Mouse (Mus musculus): Measurements from ENCODE around the gene Hist1h2af. TPM values are rescaled to one million over a fixed set of nuclear protein-coding genes. Genes with fewer than 3 reads are reported as not detected.

Hist1h2af gene
- total RNA-seq, 2 experiments from 2014 or later, result 14.1 to 19.0 TPM

DNA sequence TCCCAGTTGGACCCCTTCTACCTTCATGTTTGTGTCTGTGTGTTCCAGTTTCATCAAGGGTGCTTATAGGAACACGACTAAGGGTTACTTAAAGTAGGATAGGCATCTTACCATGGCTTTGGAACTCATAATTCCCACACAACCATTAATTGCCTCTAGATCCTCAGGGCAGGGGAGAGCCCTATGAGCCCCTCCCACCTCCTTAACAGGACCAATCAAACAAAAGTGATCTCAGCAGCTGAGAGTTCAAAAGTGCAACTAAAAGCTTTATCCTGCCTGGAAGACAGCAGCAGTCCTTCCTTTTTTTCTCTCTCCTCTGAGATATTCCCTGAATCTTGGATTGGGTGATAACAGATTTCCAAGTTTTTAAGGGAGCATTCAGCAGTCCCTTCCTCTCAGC lies 23.6 kb upstream of the Hist1h2af start:
- no peak for DNase-seq
- intact Hi-C loops (cut with DNase I), result loop anchor here (10.0 kb wide), 1 partner anchor 1565 kb away; the partner anchor contains the start of gene Zfp184

DNA sequence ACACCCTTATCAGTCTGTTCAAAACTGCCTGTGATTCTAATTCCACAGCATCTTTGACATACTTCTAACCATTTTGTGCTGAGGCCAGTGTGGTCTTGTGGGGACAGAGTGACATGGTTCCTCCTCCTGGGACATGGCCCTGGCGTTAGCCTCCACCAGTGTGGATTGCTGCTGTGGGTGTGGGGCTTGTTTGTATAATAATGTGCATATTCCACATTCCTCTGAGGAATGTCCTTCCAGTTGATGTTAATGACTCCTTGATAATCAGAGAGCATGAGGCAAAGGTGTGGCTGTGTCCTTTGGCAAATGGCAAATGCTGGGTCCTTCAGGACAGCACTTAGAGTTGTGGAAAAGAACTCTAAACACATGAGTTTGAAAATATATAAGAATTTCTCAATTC lies 20.2 kb upstream of the Hist1h2af start:
- no peak for DNase-seq
- intact Hi-C loops (cut with DNase I), result loop anchor here (10.0 kb wide), 1 partner anchor 1569 kb away; the partner anchor contains the start of gene Zfp184

DNA sequence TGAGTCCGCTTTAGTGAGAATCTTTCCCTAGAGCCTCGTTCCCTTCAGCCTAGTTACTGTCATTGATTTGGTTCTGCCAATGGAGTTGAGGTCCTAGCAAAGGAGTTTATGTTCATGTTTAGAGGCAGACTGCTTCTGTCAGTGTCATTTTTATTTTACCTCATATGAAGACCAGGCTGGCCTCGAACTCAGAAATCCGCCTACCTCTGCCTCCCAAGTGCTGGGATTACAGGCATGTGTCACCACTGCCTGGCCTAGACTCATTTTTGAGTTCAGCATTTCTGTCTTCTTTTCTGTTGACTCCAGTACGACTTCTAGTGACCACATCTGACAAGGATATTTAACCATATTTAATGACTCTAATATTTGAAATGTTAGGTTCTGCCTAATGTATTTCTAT lies 18.4 kb upstream of the Hist1h2af start:
- no peak for DNase-seq
- intact Hi-C loops (cut with DNase I), result loop anchor here (5.0 to 10.0 kb wide), 2 partner anchors 148 to 1570 kb away; partner anchors contain the start of genes Zfp184 and Zfp322a

DNA sequence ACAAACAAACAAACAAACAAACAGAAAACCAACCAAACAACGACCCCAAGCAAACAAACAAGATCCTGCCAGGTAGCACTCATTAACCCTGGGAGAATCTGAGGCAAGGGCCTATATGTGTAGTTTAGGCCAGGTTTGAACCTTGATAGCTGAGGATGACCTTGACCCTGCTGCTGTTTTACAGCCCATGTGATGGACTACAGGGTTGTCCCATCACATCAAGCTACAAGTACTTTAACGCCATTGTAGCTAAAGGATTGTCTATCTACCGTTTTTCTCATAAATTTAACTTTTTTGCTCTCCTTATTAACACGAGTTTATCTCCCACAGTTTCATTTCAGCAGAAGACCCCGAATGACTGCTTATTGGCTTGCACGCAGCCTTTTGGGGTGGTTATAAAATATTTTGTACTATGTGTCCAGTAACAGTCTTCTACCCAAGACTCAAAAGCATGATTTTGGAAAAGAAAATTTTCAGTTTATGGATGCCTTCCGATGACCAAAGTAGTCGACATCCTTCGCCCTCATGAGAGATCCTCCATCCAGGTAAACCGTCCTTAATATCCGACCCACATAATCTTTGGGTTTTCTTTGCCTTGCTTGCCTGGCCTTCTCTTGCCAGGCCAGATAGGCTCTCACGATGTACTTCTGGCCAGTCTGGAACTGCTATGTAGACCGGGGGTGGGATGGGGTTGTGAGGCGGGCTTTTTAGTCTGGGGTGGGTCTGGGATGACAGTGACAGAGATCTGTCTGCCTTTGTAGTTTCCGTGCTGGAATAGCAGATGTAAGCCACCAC lies 17.7 kb upstream of the Hist1h2af start:
- intact Hi-C loops (cut with DNase I), result loop anchor here (2.0 to 10.0 kb wide), 3 partner anchors 51 to 1571 kb away; partner anchors contain the start of genes Btn1a1, Zfp184 and Zfp322a
- no peak for DNase-seq

DNA sequence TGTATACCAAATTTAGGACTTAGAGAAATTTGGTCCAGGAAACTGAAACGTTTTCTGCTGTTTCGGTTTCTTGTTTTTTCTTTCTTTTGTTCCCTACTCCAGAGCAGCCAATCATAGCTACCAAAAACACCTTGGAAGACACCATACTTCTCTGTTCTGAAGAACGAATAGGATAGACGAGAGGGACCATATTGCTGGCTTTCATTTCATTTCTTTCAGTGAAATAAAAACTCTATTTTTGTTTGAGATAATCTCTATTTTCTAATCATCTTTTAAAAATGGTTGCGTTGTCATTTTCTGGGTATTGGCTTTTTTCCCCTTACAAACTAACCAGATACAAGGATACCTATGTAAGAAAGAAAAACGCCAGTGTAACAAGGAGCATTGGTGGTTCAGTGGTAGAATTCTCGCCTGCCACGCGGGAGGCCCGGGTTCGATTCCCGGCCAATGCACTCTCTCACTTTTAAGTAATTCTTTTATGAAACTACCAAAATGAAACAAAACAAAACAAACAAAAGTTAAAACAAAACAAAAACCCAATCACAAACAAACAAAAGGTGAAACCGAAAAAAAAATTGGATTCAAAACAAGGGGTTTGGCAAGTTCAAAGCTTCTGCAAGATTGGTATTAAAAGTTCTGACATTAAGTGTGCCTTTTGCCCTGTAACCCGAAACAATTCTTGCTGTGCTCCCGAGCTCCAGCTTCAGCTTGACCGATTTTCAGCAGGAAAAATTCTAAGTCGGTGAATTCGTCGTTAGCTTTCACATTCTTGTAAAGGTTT lies 16.7 kb upstream of the Hist1h2af start:
- intact Hi-C loops (cut with DNase I), result loop anchor here (1.0 to 10.0 kb wide), 5 partner anchors 52 to 1572 kb away; partner anchors contain the start of genes Btn1a1, Zfp184 and Zfp322a
- DNase-seq, result peak; percentile 80 to 86

DNA sequence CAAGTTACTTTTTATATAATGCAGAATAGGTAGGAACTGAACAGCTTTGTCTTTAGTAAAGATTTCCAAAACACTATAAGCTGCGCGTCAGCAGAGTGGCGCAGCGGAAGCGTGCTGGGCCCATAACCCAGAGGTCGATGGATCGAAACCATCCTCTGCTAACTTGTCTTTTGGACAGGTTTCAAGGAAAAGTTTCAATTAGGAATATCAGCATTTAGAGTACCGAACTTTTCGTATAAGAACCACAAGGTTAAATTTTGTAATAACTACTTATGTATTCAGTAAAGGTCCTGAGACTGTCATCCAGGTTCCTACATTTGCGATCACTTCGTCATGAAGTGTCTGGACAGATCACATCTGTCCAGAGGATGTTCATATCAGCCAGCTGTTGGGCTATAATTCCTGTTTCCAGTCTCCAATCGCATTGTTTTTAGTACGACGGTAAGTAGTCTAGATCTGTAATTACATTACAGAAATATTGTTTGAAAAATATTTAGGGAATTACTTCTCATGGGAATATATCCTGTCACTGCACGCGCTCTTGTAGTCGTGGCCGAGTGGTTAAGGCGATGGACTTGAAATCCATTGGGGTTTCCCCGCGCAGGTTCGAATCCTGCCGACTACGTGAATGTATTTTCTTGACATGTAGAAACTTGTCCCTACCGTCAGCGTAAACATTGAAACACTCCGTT lies 16.0 kb upstream of the Hist1h2af start:
- intact Hi-C loops (cut with DNase I), result loop anchor here (1.0 to 10.0 kb wide), 6 partner anchors 53 to 1573 kb away; partner anchors contain the start of genes Btn1a1, Zfp184 and Zfp322a
- DNase-seq, result peak; percentile 91 to 92

DNA sequence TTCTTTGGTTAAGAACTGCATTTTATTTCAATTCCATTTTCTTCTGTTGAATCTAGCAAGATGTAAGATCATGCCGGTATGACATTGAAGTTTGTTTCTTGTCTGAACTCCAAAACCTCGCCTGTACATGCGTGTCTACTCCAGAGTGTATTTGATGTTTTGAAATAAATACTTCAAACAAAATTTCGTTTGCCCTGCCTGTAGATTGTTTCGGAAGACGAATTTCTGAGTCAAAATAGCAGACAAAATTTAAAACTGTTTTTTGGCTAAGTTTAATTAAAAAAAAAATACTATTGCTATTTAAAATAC lies 15.5 kb upstream of the Hist1h2af start:
- no peak for DNase-seq
- intact Hi-C loops (cut with DNase I), result loop anchor here (2.0 to 10.0 kb wide), 3 partner anchors 151 to 1573 kb away; partner anchors contain the start of genes Zfp184 and Zfp322a

DNA sequence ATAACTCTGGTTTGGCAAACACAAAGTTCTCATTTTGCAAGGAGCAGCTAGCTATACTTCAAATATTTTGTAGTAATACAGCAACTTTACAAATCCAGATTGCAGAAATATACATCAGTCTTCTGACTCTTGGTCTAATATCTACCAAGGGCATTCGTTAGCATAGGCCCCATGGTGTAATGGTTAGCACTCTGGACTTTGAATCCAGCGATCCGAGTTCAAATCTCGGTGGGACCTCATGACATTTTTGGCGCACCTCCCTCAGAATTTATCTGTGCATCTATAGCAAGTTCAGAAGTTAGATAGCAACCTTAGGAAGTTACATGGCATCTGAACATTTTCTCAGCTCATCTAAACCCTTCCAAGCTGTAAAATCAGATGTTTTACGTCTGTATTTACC lies 14.8 kb upstream of the Hist1h2af start:
- intact Hi-C loops (cut with DNase I), result loop anchor here (1.0 to 10.0 kb wide), 4 partner anchors 11 to 1574 kb away; partner anchors contain the start of genes Zfp184 and Zfp322a
- DNase-seq, result peak; percentile 82 to 83

DNA sequence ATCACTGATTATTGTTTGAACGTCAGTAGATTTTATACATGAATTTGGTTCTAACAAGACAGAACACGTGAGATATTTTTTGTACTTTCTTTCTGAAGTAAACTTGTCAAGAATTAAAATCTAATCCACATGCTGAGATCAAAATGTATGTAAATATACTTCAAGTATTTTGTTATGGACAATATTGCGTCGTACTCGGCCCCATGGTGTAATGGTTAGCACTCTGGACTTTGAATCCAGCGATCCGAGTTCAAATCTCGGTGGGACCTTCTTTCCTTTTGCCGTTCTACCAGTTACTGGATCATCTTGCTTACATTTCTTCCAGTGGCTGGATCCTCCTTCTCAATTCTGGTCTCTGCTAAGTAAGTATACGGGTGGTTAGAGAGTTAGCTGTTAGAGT lies 14.3 kb upstream of the Hist1h2af start:
- peak; percentile 82 to 87 for DNase-seq
- intact Hi-C loops (cut with DNase I), result loop anchor here (1.0 to 10.0 kb wide), 4 partner anchors 11 to 1575 kb away; partner anchors contain the start of genes Zfp184 and Zfp322a

DNA sequence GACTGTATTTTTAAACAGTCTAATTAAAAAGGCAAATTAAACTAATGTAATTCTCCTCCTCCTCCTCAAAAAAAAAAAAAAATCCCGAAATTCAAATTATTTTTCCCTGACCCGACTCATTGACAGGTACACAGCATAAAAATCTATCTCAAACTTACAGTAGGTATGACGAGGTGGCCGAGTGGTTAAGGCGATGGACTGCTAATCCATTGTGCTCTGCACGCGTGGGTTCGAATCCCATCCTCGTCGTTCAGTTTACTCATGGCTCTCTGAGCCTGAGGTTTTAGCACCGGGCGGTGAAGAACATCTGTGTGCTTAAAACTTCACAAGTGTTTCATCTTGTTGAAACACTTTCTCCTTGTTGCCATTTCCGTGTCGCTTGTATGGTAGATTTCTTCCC lies 12.0 kb upstream of the Hist1h2af start:
- intact Hi-C loops (cut with DNase I), result loop anchor here (5.0 kb wide), 1 partner anchor 76 kb away; no protein-coding TSS in a partner anchor
- peak; percentile 73 to 79 for DNase-seq

DNA sequence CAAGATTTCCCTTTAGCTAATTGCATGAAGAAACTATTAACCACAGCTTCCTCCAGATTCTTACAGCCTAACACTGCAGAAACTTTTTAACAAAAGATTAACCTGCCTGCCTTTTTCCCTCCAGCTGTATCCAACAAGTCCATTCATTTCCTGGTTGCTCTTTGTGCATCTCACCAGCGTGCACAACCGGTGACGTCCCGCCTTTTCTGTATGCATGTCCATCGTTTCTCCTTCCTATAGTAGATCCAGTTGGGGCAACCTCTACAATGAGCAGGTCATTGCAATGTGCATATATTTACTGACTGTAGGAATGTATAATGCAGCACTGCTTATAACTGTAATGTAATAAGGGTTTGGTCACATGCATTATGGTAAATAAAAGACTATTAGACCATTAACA lies 9.7 kb upstream of the Hist1h2af start:
- intact Hi-C loops (cut with DNase I), result loop anchor here (5.0 kb wide), 1 partner anchor 73 kb away; no protein-coding TSS in a partner anchor

DNA sequence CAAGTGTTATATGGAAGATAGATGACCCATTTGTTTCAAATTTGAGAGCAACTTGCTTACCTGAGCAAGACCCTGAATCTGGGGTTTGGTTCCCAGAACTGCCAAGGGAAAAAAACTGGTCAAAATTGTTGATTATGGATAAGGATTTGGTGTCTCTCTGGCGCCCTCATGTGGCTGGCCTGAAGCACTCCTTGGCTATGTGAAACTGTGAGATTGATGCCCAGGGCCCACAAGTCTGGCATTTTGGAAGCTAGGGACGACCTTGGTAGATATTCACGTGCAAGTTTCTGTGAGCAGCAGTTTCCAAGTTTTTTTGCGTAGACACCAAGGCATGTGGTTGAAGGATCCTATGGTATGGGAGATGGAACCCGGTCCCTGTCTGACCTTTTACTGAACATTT lies 9.1 kb upstream of the Hist1h2af start:
- intact Hi-C loops (cut with DNase I), result loop anchor here (5.0 kb wide), 2 partner anchors 73 to 1812 kb away; no protein-coding TSS in a partner anchor
- DNase-seq, result peak; percentile 76 to 83

More for the DNA sequence above, 9.7 kb upstream of the Hist1h2af start:
- no peak for DNase-seq

DNA sequence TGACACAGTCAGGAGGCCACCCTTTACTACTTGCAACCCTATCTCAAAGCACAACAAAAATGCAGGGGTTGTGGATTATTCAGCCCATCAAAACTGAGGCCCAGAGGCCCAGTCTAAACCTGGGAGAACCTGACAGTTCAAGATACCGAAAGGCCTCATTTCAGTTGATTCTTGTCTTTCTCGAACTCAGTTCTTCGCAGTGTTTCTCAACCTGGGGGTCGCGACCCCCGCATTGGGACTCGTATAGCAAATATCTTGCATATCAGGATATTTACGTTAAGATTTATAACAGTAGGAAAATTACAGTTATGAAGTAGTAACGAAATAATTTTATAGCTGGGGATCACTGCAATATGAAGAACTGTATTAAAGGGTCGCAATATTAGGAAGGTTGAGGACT lies 7.8 kb upstream of the Hist1h2af start:
- intact Hi-C loops (cut with DNase I), result loop anchor here (5.0 kb wide), 1 partner anchor 1814 kb away; no protein-coding TSS in a partner anchor
- DNase-seq, result no peak

DNA sequence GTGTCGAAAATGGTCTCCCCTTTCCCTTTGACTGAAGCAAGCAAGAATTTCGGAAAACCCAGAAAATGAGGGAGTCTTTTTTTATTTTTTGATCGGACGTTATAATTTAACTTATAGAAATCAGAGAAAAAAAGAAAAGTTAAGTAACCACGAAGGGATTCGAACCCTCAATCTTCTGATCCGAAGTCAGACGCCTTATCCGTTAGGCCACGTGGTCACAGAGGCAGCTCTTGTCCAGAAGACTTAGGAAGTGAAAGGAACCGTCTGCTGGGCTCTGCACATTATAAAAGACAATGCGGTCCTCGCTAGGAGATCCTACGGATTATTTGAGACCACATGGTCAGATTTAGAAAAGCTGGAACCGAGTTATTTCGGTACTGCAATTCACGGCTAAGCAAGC lies 7.4 kb upstream of the Hist1h2af start:
- peak; percentile 92 to 94 for DNase-seq
- intact Hi-C loops (cut with DNase I), result loop anchor here (5.0 kb wide), 1 partner anchor 1814 kb away; no protein-coding TSS in a partner anchor

DNA sequence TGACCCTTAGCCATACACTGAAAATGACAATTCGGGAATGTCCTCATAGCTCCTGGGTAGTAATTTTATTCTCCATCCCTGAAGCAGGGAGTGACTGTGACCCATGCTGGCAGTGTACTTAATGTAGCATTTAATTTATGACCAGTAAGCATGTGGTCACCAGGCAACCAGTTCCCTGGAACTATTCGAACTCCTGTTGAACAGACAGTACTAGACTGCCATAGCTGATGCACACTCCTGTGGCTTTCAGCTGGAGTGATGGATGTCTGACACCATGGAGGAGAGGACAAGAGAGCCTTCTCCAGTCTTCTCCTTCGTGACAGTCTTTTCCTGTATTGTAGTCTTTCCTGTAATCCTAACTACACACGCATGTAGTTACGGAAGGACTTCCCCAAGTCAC lies 4.7 kb upstream of the Hist1h2af start:
- intact Hi-C loops (cut with DNase I), result loop anchor here (5.0 kb wide), 1 partner anchor 1817 kb away; no protein-coding TSS in a partner anchor
- no peak for DNase-seq

DNA sequence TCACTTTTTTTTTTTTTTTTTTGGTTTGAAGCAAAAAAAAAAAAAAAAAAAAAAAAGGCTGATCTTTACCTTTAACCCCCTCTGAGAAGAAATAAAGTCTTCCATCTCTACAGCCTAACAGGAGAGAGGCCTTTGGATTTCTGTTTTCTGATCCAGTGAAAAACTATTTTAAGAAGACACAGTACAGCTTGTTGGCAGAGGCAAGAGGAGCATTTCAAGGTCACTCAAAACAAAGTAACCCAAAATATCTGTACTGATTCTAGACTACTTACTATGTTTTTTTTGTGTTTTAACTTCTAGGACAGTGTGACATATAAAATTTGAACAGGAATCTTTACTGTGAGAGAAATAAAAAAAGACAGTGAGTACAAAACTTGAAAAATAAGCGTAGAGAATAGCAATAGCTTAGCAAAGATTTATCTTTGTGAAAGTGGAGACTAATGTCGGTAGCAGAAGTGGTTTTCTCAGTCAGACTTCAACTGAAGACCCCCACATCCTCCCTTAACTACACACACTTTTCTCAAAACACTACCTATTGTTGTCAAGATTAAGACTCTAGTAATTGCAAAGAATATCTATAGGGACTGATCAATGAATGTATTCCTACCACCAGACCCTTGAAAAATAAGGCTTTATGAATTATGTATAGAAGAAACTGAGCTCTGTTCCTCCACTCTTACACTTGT lies 4.1 kb upstream of the Hist1h2af start:
- intact Hi-C loops (cut with DNase I), result loop anchor here (1.0 to 5.0 kb wide), 6 partner anchors 10 to 1817 kb away; partner anchors contain the start of genes Hist1h1t, Hist1h2ag, Hist1h2bj and Hist1h4c
- no peak for DNase-seq

DNA sequence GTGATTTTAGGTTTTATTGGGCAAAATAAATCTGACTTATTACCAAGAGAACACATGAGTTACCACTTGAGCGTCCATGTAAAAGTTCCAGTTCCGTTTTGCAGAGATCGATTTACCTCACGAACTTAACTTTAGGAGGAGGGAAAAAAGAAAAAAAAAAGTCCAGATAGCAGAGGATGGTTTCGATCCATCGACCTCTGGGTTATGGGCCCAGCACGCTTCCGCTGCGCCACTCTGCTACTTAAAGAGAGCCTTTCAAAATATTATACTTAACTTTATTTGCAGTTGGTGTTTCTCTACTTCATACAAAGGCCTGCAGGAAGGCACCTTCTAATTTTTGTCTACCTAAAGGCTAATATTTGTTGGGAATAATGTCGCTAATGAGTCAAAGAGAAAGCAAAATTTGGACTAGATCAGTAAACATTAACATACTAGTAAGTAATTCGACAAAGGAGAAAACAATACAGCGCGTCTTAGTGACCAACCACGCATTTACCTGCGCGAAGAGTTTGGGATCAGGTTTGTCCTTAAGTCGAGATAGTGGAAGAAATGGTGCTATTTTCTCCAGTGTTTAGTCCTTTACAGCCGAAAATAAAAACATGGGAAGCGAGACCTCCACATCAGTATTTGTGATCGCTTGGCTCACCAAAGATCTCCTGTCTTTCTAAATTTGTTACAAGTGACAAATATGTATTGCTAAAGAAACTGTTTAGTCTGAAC lies 3.4 kb upstream of the Hist1h2af start:
- peak; percentile 71 to 75 for DNase-seq
- intact Hi-C loops (cut with DNase I), result loop anchor here (1.0 to 5.0 kb wide), 5 partner anchors 11 to 1488 kb away; partner anchors contain the start of genes Hist1h1t, Hist1h2ag, Hist1h2bj and Hist1h4c

Measured in heart, postnatal 36 days (tissue).